Mouse (Mus musculus) heart, embryonic 15.5 days (tissue): ENCODE data around the gene Ano6. TPM values are rescaled to one million over a fixed set of nuclear protein-coding genes. Genes with fewer than 3 reads are reported as not detected.
A peak's percentile ranks its signal among the peaks of the same experiment; 100 is the strongest.

ENCODE experiments used
- ATAC-seq: fragments of 200-750 bp; cut with Nextera tagmentation; replicated peaks from 2 replicates; pipeline ENCODE4 v1.8.0; 2017; ENCODE audit warnings: low read depth, moderate TSS enrichment; ENCODE audit not compliant: insufficient number of reproducible peaks, insufficient read depth, low FRiP score
- H3K27ac ChIP-seq: fragments of 300-500 bp; sonication (generic); 2 replicates; pipeline ENCODE4 v1.5.1; 2015; ENCODE audit warnings: mild to moderate bottlenecking, inconsistent platforms
- H3K27me3 ChIP-seq: fragments of 300-500 bp; sonication (generic); 2 replicates; pipeline ENCODE4 v1.6.1; 2015; ENCODE audit warnings: inconsistent platforms
- H3K36me3 ChIP-seq: fragments of 300-500 bp; sonication (generic); 2 replicates; pipeline ENCODE4 v1.6.1; 2015; ENCODE audit warnings: mild to moderate bottlenecking, inconsistent platforms
- H3K4me1 ChIP-seq: fragments of 300-500 bp; sonication (generic); replicated peaks from 2 replicates; pipeline ENCODE4 v1.6.1; 2015; ENCODE audit warnings: inconsistent platforms
- H3K4me2 ChIP-seq: fragments of 300-500 bp; sonication (generic); 2 replicates; pipeline ENCODE4 v1.6.1; 2015; ENCODE audit warnings: inconsistent platforms, mild to moderate bottlenecking, moderate library complexity
- H3K4me3 ChIP-seq: fragments of 300-500 bp; sonication (generic); 2 replicates; pipeline ENCODE4 v1.5.1; 2015; ENCODE audit warnings: mild to moderate bottlenecking, inconsistent platforms
- H3K9ac ChIP-seq: fragments of 300-500 bp; sonication (generic); 2 replicates; pipeline ENCODE4 v1.6.1; 2015; ENCODE audit warnings: mild to moderate bottlenecking, inconsistent platforms
- H3K9me3 ChIP-seq: fragments of 300-500 bp; sonication (generic); replicated peaks from 2 replicates; pipeline ENCODE4 v1.6.1; 2016; ENCODE audit warnings: inconsistent platforms
- WGBS: fragments of 180-500 bp; shearing (Covaris S2); methylation state at CpG from one replicate; pipeline ENCODE4 v1.1.7; 2015; ENCODE audit warnings: mixed read lengths; 5-methylcytosine and 5-hydroxymethylcytosine counted together
- polyA plus RNA-seq: library from polyadenylated mRNA; unstranded; fragments of >200 nt; fragmentation: Nextera tagmentation; extraction: Ambion mirVana; gene quantifications from 2 replicates; pipeline ENCODE4 v1.2.1, GENCODE M21; 2015

Ano6 gene
- 27.2 and 34.4 TPM in 2 replicates for polyA plus RNA-seq

GRCm38 (mm10) chr15:95790529-95791071, at the start of gene Ano6:
Ano6 (plus strand) TSS chr15:95790843.
- Histone ChIP-seq H3K36me3 (no peaks in the 10 kb centered on the region), H3K27ac (peak within 1 kb of the TSS; percentile 81), H3K4me2 (peak within 1 kb of the TSS; percentile 77), H3K9ac (peak within 1 kb of the TSS; percentile 76), H3K4me3 (peak within 1 kb of the TSS; percentile 61), H3K9me3 (no peaks in the 10 kb centered on the region), H3K4me1 (peaks cover 45% of the 10 kb centered on the region), H3K27me3 (no peaks in the 10 kb centered on the region)
- WGBS = under 1% methylated on average over 51 of the region's 51 CpGs
- ATAC-seq = peak; percentile 94

- ATAC-seq = no peak
- 76% methylated on average over 6 of the region's 6 CpGs for WGBS
- Histone ChIP-seq H3K27ac (no peak overlapping the region), H3K4me3 (no peak overlapping the region), H3K4me1 (no peaks in the 10 kb centered on the region), H3K9ac (no peak overlapping the region), H3K4me2 (no peak overlapping the region), H3K36me3 (no peaks in the 10 kb centered on the region), H3K9me3 (no peaks in the 10 kb centered on the region), H3K27me3 (no peaks in the 10 kb centered on the region)
These were observed 47.7 kb upstream of the Ano6 start for GRCm38 (mm10) chr15:95742955-95743354.

DNA sequence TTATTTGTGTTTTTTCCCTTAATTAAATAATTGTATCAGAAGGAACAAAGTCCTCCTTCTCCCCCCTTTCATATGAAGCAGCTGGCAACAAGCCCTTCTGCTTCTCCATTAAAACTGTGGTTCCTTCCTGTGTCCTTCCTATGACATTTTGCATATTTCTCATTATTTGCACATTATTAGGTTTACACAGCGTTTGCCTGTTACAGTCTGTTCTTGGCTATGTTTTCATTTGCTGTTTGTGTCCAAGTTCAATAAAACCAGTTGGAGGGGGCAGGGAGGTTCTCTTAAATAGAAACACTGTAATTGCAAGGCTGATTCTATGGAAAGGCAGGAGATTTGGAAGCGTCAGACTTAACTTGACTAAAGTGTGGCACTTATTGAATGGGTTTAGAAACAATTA, 46.8 kb upstream of the Ano6 start:
- no peak for ATAC-seq
- H3K27ac ChIP-seq = no peak overlapping the region
- no peaks in the 10 kb centered on the region for H3K36me3 ChIP-seq
- 75% methylated on average over 2 of the region's 2 CpGs for WGBS
- H3K9ac ChIP-seq = no peak overlapping the region
- no peaks in the 10 kb centered on the region for H3K9me3 ChIP-seq
- H3K27me3 ChIP-seq = no peaks in the 10 kb centered on the region
- no peak overlapping the region for H3K4me2 ChIP-seq
- H3K4me3 ChIP-seq = no peak overlapping the region
- H3K4me1 ChIP-seq = no peaks in the 10 kb centered on the region

DNA sequence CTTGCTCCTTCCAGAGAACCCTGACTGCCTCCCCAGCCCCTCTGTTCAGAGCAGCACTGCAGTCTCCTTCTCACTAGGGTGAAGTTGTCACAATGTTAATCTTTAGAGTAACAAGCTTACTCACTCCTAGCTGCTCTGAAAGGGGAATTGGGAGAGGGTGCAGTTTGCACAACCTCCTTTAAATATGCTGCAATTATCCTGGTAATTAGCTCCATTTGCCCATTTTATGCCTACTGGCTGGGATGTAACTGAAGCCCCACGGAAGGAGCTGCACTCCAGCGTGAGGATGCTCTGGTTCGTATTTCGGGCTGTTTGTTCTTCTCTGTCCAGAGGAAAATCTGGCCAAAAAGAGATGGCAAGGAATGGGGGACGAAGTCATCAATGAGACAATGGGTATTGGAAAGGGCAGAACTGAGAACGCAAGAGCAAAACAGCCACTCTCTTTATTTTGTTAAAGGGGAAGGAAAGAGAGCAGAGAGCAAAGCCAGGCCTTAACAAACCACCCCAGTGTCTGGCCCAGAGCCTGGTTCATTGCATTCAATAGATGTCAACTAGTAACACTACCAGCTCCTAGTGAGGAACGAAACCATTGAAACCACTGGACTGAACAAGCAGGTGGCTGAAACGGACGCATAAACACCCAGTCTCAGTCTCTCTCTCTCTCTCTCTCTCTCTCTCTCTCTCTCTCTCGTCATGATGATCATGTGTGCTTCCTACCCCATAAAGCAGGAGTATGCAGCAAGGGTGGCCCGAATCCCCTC, 45.1 kb upstream of the Ano6 start:
- no peak for ATAC-seq
- Histone ChIP-seq H3K9ac (no peak overlapping the region), H3K9me3 (no peaks in the 10 kb centered on the region), H3K36me3 (no peaks in the 10 kb centered on the region), H3K27ac (no peak overlapping the region), H3K27me3 (no peaks in the 10 kb centered on the region), H3K4me1 (no peaks in the 10 kb centered on the region), H3K4me3 (no peak overlapping the region), H3K4me2 (no peak overlapping the region)
- 68% methylated on average over 11 of the region's 11 CpGs for WGBS

GRCm38 (mm10) chr15:95746513-95746912, 44.1 kb upstream of the Ano6 start:
- 57% methylated on average over 5 of the region's 5 CpGs for WGBS
- H3K27me3 ChIP-seq = no peaks in the 10 kb centered on the region
- no peaks in the 10 kb centered on the region for H3K9me3 ChIP-seq
- peak; percentile 39; the same call in 1 of the 2 replicates for ATAC-seq
- H3K4me3 ChIP-seq = no peak overlapping the region
- no peaks in the 10 kb centered on the region for H3K36me3 ChIP-seq
- H3K27ac ChIP-seq = no peak overlapping the region
- H3K9ac ChIP-seq = no peak overlapping the region
- H3K4me1 ChIP-seq = no peaks in the 10 kb centered on the region
- no peak overlapping the region for H3K4me2 ChIP-seq

DNA sequence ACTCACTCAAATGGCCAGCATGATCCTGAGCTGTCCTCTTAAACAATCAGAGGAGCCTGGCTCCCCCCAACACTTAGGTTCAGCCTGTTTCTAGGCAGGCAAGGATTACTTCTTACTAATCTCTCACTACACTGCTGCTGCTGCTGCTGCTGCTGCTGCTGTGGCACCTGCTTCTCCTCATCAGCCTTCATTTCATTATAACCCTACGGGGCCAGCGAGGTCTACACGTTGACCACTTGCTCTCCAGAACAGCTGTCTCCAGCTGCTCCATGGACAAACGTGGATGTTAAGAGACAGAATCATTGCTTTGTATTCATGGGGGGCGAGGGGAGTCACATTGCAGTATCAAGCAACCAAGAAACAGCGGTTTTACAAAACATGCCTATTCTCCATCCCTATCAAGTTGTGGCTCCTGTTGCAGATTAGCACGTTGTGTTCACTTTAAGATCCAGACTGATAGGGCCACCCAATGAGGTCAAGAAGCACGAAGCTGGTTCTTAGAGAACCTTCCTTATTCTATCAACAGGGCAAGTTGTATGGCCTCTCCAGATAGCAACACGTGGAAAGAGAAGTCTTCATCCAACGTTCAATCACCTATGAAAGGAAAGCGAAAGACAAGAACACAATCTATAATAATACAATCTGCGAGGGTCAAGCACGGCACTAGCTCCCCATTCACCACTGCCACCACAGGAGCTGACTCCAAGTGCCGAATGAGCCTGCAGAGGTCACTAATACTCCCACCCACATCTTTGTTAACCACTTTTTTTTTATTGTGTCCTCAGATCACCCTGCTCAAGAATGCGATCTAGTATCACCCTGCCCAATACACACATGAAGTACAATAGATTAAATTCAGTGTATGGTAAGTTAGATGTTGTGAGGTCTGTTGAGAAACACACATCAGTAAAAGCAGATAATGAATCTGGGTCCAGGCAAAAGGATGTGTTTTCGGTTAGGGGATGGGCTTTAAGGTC, 43.4 kb upstream of the Ano6 start:
- Histone ChIP-seq H3K27me3 (no peaks in the 10 kb centered on the region), H3K36me3 (no peaks in the 10 kb centered on the region), H3K4me1 (no peaks in the 10 kb centered on the region), H3K4me3 (no peak overlapping the region), H3K4me2 (no peak overlapping the region), H3K9me3 (no peaks in the 10 kb centered on the region), H3K9ac (no peak overlapping the region), H3K27ac (no peak overlapping the region)
- WGBS = 77% methylated on average over 16 of the region's 16 CpGs
- ATAC-seq = no peak

GRCm38 (mm10) chr15:95749216-95749615, 41.4 kb upstream of the Ano6 start:
- Histone ChIP-seq H3K36me3 (no peaks in the 10 kb centered on the region), H3K4me3 (no peak overlapping the region), H3K9ac (no peak overlapping the region), H3K27me3 (no peaks in the 10 kb centered on the region), H3K27ac (no peak overlapping the region), H3K4me2 (no peak overlapping the region), H3K9me3 (no peaks in the 10 kb centered on the region), H3K4me1 (no peaks in the 10 kb centered on the region)
- no peak for ATAC-seq
- 82% methylated on average over 5 of the region's 5 CpGs for WGBS

DNA sequence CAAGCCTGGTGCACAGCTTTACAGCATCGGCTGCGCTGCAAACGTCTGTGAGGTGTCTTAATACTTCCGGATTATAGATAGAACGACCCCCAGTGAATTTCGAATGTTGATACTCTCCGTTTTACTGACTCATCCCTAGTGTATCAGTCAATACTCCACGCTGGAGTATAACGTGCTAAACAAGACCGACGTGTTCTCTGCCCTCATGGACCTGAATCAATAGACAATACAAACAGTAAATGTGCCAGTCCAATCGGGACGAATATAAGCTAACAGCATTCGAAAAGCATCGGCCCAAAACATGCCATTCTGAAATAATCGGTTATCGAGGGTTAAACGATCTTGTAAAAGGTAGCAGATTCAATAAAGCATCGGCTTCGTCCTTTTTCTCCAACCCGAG, 40.6 kb upstream of the Ano6 start:
- no peak overlapping the region for H3K4me2 ChIP-seq
- no peak overlapping the region for H3K4me3 ChIP-seq
- H3K27me3 ChIP-seq = no peaks in the 10 kb centered on the region
- 88% methylated on average over 21 of the region's 21 CpGs for WGBS
- H3K36me3 ChIP-seq = no peaks in the 10 kb centered on the region
- no peaks in the 10 kb centered on the region for H3K4me1 ChIP-seq
- ATAC-seq = no peak
- no peak overlapping the region for H3K27ac ChIP-seq
- no peak overlapping the region for H3K9ac ChIP-seq
- no peaks in the 10 kb centered on the region for H3K9me3 ChIP-seq

DNA sequence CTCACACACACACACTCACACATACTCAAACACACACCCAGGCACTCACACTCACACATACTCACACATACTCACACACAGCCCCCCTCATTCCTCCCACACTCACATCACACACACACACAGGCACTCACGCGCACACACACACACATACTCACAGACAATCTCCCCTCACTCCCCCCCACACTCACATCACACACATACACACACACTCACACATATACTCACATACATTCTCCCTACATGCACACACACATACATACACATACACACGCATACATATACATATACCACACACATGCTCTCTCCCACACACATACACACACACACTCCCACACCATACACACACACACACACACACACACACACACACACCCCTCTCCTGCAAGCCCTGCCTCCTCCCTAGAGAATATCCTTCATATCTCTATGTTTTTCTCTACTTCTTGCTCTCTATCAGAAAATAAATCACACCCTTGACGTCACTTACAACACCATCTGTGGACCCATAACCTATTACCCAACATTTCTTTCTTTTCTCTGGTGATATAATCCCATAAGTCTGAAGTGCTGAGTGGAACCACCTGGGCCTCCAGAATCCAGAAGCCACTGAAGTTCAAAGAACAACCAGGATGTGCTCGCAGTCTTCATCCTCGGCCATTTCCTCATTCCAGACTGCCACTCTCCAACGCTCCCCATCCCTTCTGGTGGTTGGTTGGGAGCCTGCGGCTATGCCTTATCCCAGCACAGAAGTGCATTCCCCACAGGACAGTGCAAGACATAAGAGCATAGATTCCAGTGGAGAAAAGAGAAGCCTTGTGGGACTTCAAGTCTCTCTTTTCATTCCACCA, 38.6 kb upstream of the Ano6 start:
- Histone ChIP-seq H3K4me2 (no peak overlapping the region), H3K9me3 (no peaks in the 10 kb centered on the region), H3K36me3 (no peaks in the 10 kb centered on the region), H3K4me1 (no peaks in the 10 kb centered on the region), H3K9ac (no peak overlapping the region), H3K27me3 (no peaks in the 10 kb centered on the region), H3K4me3 (no peak overlapping the region), H3K27ac (no peak overlapping the region)
- WGBS = 69% methylated on average over 8 of the region's 8 CpGs
- ATAC-seq = no peak

- Histone ChIP-seq H3K4me2 (no peak overlapping the region), H3K9me3 (no peaks in the 10 kb centered on the region), H3K27me3 (no peaks in the 10 kb centered on the region), H3K4me3 (no peak overlapping the region), H3K27ac (no peak overlapping the region), H3K36me3 (no peaks in the 10 kb centered on the region), H3K4me1 (no peaks in the 10 kb centered on the region), H3K9ac (no peak overlapping the region)
- 78% methylated on average over 5 of the region's 5 CpGs for WGBS
- ATAC-seq = no peak
These were observed 38.0 kb upstream of the Ano6 start for GRCm38 (mm10) chr15:95752677-95753019.

- Histone ChIP-seq H3K9ac (no peak overlapping the region), H3K4me1 (no peaks in the 10 kb centered on the region), H3K27me3 (no peaks in the 10 kb centered on the region), H3K36me3 (no peaks in the 10 kb centered on the region), H3K4me3 (no peak overlapping the region), H3K4me2 (no peak overlapping the region), H3K27ac (no peak overlapping the region), H3K9me3 (no peaks in the 10 kb centered on the region)
- WGBS = 68% methylated on average over 4 of the region's 5 CpGs
- ATAC-seq = no peak
These were observed 37.6 kb upstream of the Ano6 start for GRCm38 (mm10) chr15:95753031-95753430.
